Mouse (Mus musculus): ENCODE results near the gene Cnksr3. TPM values are rescaled to one million over a fixed set of nuclear protein-coding genes. Genes with fewer than 3 reads are reported as not detected.

Cnksr3 gene
- polyA plus RNA-seq, 1 experiment from 2014 or later = 6.9 TPM

DNA sequence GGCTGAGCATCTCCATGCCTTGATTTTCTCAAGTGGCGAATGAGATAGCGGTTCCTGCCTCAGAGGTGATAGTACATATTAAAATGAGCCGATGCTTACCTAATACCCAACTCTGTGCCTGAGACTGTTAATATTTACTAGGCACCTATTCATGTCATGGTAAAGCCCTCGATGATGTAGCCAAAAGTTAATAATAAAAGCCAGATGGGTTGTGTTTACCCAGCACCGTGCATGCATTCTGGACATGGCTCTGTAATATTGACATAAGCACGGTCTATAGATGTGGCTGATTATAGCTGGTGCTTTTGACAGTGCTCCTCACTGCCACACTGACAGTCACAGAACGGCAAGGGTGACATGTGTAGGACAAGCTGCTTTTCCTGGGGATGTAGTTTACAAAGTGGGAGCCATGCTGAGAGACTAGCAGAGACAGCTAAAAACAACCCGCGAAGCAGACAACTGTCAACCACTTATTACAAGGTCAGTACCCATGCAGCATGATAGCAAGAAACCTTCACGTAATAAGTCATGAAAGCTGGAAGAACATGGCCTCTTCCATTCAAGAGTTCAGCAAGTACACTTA, 3.1 kb downstream of the Cnksr3 start:
- no peaks in the 10 kb centered on the region for H3K27me3 ChIP-seq
- WGBS = 90% methylated on average over 10 of the region's 10 CpGs
- no peak overlapping the region for H3K4me2 ChIP-seq
- ATAC-seq (ENCODE audit: low FRiP score) = no peak
- peaks cover 22% of the 10 kb centered on the region for H3K4me1 ChIP-seq
- H3K9ac ChIP-seq = no peak overlapping the region
- no peaks in the 10 kb centered on the region for H3K9me3 ChIP-seq
- H3K4me3 ChIP-seq (replicated peaks) = no peak overlapping the region
- no peak overlapping the region for H3K27ac ChIP-seq
- no peaks in the 10 kb centered on the region for H3K36me3 ChIP-seq (replicated peaks)

DNA sequence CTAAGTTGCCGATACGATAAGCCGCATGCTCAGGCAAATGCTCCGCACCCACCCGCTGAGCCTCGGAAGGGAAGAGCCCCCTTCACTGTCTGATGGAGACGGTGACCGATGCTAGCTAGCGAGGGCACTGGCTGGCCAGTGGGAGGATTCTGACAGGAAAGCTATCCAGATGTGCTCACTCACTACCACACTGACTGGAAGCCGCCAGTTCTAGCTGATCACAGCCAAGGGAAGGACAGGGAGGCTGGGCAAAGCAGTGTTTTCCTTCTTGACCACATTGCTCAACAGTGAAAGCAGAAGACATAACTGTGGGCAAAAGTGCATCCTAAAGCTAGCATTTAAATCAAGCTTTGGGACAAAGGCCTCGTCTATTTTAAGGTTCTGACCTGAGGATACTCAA, 4.7 kb downstream of the Cnksr3 start:
- no peak overlapping the region for H3K4me3 ChIP-seq (replicated peaks)
- H3K9ac ChIP-seq = no peak overlapping the region
- no peak overlapping the region for H3K4me2 ChIP-seq
- H3K27me3 ChIP-seq = no peaks in the 10 kb centered on the region
- H3K36me3 ChIP-seq (replicated peaks) = no peaks in the 10 kb centered on the region
- ATAC-seq (ENCODE audit: low FRiP score) = no peak
- H3K27ac ChIP-seq = no peak overlapping the region
- no peaks in the 10 kb centered on the region for H3K9me3 ChIP-seq
- peaks cover 14% of the 10 kb centered on the region for H3K4me1 ChIP-seq
- WGBS = 85% methylated on average over 11 of the region's 11 CpGs

- Histone ChIP-seq H3K27me3 (no peaks in the 10 kb centered on the region), H3K9ac (no peak overlapping the region), H3K4me1 (peaks cover 13% of the 10 kb centered on the region), H3K4me2 (no peak overlapping the region), H3K4me3 (replicated peaks) (no peak overlapping the region), H3K36me3 (replicated peaks) (no peaks in the 10 kb centered on the region), H3K27ac (no peak overlapping the region), H3K9me3 (no peaks in the 10 kb centered on the region)
- WGBS = 88% methylated on average over 7 of the region's 7 CpGs
- no peak for ATAC-seq (ENCODE audit: low FRiP score)
These were observed 5.5 kb downstream of the Cnksr3 start for GRCm38 (mm10) chr10:7206571-7206970.

GRCm38 (mm10) chr10:7205576-7205975, 6.5 kb downstream of the Cnksr3 start:
- Histone ChIP-seq H3K27me3 (no peaks in the 10 kb centered on the region), H3K4me3 (replicated peaks) (no peak overlapping the region), H3K4me2 (no peak overlapping the region), H3K9me3 (no peaks in the 10 kb centered on the region), H3K36me3 (replicated peaks) (no peaks in the 10 kb centered on the region), H3K27ac (no peak overlapping the region), H3K9ac (no peak overlapping the region), H3K4me1 (peaks cover 10% of the 10 kb centered on the region)
- no peak for ATAC-seq (ENCODE audit: low FRiP score)
- 79% methylated on average over 3 of the region's 3 CpGs for WGBS

GRCm38 (mm10) chr10:7204953-7205352, 7.1 kb downstream of the Cnksr3 start:
- WGBS = 95% methylated on average over 3 of the region's 3 CpGs
- no peak for ATAC-seq (ENCODE audit: low FRiP score)

DNA sequence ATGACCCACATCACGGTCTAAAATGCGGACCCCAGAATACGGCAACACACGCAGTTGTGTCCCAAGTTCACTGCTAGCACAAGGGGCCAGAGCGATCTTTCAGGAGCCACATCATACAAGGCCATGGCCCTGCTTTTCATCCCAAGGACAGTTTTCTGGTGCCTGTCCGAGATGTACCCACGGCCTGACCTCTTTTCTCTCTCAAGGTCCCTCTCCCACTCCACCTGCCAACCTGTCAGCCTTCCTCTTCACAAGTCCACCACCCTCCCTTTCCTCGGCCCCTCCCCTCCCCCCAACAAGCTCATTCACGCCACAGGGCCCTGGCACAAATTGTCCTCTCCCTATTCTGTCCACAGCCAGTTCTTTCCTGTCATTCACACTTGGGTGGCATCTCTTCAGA, 9.5 kb downstream of the Cnksr3 start:
- no peak overlapping the region for H3K4me2 ChIP-seq
- ATAC-seq (ENCODE audit: low FRiP score) = no peak
- H3K27ac ChIP-seq = no peak overlapping the region
- no peaks in the 10 kb centered on the region for H3K9me3 ChIP-seq
- 90% methylated on average over 9 of the region's 9 CpGs for WGBS
- H3K9ac ChIP-seq = no peak overlapping the region
- no peaks in the 10 kb centered on the region for H3K4me1 ChIP-seq
- no peak overlapping the region for H3K4me3 ChIP-seq (replicated peaks)
- no peaks in the 10 kb centered on the region for H3K36me3 ChIP-seq (replicated peaks)
- H3K27me3 ChIP-seq = no peaks in the 10 kb centered on the region

More at GRCm38 (mm10) chr10:7204953-7205352, 7.1 kb downstream of the Cnksr3 start:
- Histone ChIP-seq H3K4me2 (no peak overlapping the region), H3K9me3 (no peaks in the 10 kb centered on the region), H3K27me3 (no peaks in the 10 kb centered on the region), H3K36me3 (replicated peaks) (no peaks in the 10 kb centered on the region), H3K4me1 (peaks cover 3% of the 10 kb centered on the region; the same call in 1 of the 2 replicates), H3K4me3 (replicated peaks) (no peak overlapping the region), H3K9ac (no peak overlapping the region), H3K27ac (no peak overlapping the region)

DNA sequence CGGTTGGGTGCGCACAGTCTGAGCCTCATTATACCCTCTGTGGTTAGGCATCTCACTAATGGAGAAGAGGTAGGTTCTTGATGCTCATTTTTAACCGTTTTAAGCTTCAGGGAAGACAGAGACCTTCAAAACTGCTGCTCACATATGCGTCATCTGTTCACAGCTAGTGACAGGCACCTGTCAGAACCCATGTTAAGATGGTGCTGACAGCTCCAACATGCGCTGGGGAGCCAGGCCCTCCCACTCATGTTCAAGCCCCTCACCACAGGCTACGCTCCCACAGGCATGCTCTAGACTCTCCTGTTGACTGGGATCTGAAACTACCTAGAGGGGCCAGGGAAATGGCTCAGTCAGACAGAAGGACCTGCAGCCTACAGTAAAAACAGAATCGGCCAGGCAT, 11.4 kb downstream of the Cnksr3 start:
- 85% methylated on average over 7 of the region's 7 CpGs for WGBS
- Histone ChIP-seq H3K27me3 (no peaks in the 10 kb centered on the region), H3K27ac (no peak overlapping the region), H3K9me3 (no peaks in the 10 kb centered on the region), H3K36me3 (replicated peaks) (no peaks in the 10 kb centered on the region), H3K4me1 (peaks cover 6% of the 10 kb centered on the region; the same call in 1 of the 2 replicates), H3K9ac (no peak overlapping the region), H3K4me2 (no peak overlapping the region), H3K4me3 (replicated peaks) (no peak overlapping the region)
- ATAC-seq (ENCODE audit: low FRiP score) = no peak

DNA sequence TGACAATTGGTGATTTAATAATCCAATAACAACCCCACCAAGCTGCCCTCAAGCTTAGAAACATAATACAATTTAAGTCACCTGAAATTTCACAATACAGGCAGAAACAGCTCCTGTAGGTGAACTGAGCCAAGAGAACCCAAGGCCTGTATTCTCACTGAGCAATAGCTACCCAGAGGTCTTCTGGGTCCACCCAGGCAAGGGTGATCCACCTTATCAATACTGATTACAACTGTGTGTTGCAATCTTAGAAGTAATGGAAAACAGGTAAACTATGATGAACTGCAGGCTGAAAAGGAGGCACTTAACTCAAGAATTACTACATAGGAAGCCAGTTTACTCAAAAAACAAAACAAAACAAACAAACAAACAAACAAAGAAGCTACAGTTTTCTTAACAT, 13.8 kb downstream of the Cnksr3 start:
- H3K9me3 ChIP-seq = no peaks in the 10 kb centered on the region
- ATAC-seq (ENCODE audit: low FRiP score) = no peak
- H3K36me3 ChIP-seq (replicated peaks) = no peaks in the 10 kb centered on the region
- no peaks in the 10 kb centered on the region for H3K27me3 ChIP-seq
- H3K4me2 ChIP-seq = no peak overlapping the region
- H3K4me3 ChIP-seq (replicated peaks) = no peak overlapping the region
- peaks cover 6% of the 10 kb centered on the region; the same call in 1 of the 2 replicates for H3K4me1 ChIP-seq
- no peak overlapping the region for H3K27ac ChIP-seq
- no peak overlapping the region for H3K9ac ChIP-seq

DNA sequence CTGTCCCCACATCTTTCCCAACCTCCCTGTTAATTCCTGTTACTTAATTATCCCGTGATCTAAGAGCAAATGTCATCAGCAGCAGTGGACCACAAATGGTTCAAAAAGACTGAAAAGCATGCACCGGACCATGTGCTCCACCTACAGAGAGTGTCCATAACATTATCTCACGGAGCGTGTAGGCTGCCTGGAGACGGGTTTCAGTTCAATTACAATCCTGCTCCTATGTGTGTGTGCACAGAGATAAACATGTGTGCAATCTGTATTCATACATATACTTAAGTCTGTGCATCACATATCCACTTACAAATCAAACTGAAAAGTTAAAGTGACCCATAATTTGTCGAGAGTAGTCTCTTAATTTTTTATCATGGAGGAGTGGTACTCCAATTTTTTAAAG, 14.3 kb downstream of the Cnksr3 start:
- Histone ChIP-seq H3K27me3 (no peaks in the 10 kb centered on the region), H3K4me2 (no peak overlapping the region), H3K9me3 (no peaks in the 10 kb centered on the region), H3K4me3 (replicated peaks) (no peak overlapping the region), H3K9ac (no peak overlapping the region), H3K36me3 (replicated peaks) (no peaks in the 10 kb centered on the region), H3K4me1 (peaks cover 6% of the 10 kb centered on the region; the same call in 1 of the 2 replicates), H3K27ac (no peak overlapping the region)
- 89% methylated on average over 6 of the region's 6 CpGs for WGBS
- ATAC-seq (ENCODE audit: low FRiP score) = no peak

- Histone ChIP-seq H3K9ac (no peak overlapping the region), H3K4me1 (peaks cover 6% of the 10 kb centered on the region; the same call in 1 of the 2 replicates), H3K36me3 (replicated peaks) (no peaks in the 10 kb centered on the region), H3K27ac (no peak overlapping the region), H3K4me2 (no peak overlapping the region), H3K9me3 (no peaks in the 10 kb centered on the region), H3K27me3 (no peaks in the 10 kb centered on the region), H3K4me3 (replicated peaks) (no peak overlapping the region)
- no peak for ATAC-seq (ENCODE audit: low FRiP score)
- 73% methylated on average over 8 of the region's 8 CpGs for WGBS
These were observed 15.2 kb downstream of the Cnksr3 start for GRCm38 (mm10) chr10:7196668-7197400.

GRCm38 (mm10) chr10:7195927-7196326, 16.1 kb downstream of the Cnksr3 start:
- WGBS = 88% methylated on average over 6 of the region's 6 CpGs
- Histone ChIP-seq H3K9me3 (no peaks in the 10 kb centered on the region), H3K27me3 (no peaks in the 10 kb centered on the region), H3K27ac (no peak overlapping the region), H3K36me3 (replicated peaks) (no peaks in the 10 kb centered on the region), H3K4me3 (replicated peaks) (no peak overlapping the region), H3K4me1 (peaks cover 6% of the 10 kb centered on the region; the same call in 1 of the 2 replicates), H3K4me2 (no peak overlapping the region), H3K9ac (no peak overlapping the region)
- ATAC-seq (ENCODE audit: low FRiP score) = no peak

DNA sequence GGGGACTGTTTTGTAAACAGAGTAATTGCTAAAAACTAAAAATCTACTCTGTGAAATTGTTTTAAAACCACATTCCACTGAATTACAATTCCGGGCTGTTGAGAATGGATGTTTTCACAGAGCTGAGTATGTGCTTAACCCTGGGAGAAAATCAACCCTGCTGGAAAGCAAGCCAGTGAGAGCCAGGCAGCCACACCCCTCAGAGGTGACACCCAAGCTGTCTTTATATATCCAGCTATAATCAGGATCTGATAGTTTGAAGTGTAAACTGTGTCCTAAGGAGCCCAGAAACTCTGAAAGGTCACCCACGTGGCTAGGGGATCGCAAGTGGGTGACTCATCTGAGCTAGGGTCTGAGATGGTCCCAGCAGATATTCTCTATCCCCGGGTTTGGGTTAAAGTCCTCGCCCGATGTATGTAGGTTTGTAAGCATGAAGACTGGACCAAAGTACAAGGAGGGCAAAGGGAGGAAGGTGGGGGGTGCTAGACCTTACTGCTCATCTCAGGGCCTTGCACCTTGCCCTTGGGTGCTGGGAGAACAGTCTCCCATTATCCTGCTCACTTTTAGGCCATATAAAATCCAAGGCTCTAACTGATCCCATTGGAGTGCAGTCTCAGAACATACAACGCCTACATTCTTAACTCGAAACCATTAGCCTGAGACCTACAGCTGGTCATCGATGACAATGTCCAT, 20.2 kb downstream of the Cnksr3 start:
- Histone ChIP-seq H3K27me3 (no peaks in the 10 kb centered on the region), H3K4me3 (replicated peaks) (no peak overlapping the region), H3K4me2 (no peak overlapping the region), H3K9me3 (no peaks in the 10 kb centered on the region), H3K36me3 (replicated peaks) (no peaks in the 10 kb centered on the region), H3K4me1 (peaks cover 4% of the 10 kb centered on the region; the same call in 1 of the 2 replicates), H3K27ac (no peak overlapping the region), H3K9ac (no peak overlapping the region)
- no peak for ATAC-seq (ENCODE audit: low FRiP score)
- WGBS = 88% methylated on average over 9 of the region's 9 CpGs

Data from forebrain, embryonic 12.5 days (tissue).